Mouse (Mus musculus) macrophage (primary cell): ENCODE measurements around the gene Ece1. TPM values are rescaled to one million over a fixed set of nuclear protein-coding genes. Genes with fewer than 3 reads are reported as not detected.
A peak's percentile ranks its signal among the peaks of the same experiment; 100 is the strongest.
"Not testable (repeated sequence)": the region's sequence is repeated elsewhere in the genome, so short reads cannot be mapped to it uniquely, and the experiment has no call there.

Source experiments
- H3K27ac ChIP-seq: fragments of 350-480 bp; formaldehyde crosslinking; 2 replicates; pipeline ENCODE4 v1.9.0; 2021
- H3K36me3 ChIP-seq: fragments of 350-480 bp; formaldehyde crosslinking; 2 replicates; pipeline ENCODE4 v1.9.0; 2021; ENCODE audit errors: inconsistent target
- H3K4me3 ChIP-seq: fragments of 350-480 bp; formaldehyde crosslinking; 2 replicates; pipeline ENCODE4 v1.9.0; 2021; ENCODE audit errors: inconsistent target
- H3K79me2 ChIP-seq: fragments of 350-480 bp; formaldehyde crosslinking; 2 replicates; pipeline ENCODE4 v1.9.0; 2021; ENCODE audit errors: inconsistent target
- WGBS: methylation state at CpG from one replicate; pipeline ENCODE4 v1.1.7; 2026; ENCODE audit warnings: inconsistent platforms; ENCODE audit not compliant: missing documents; 5-methylcytosine and 5-hydroxymethylcytosine counted together
- polyA plus RNA-seq: library from polyadenylated mRNA; stranded (reverse); fragments of 250-400 nt; gene quantifications from 3 replicates; pipeline ENCODE4 v1.2.4, GENCODE M21; 2018; ENCODE audit warnings: inconsistent platforms

The Ece1 gene
- polyA plus RNA-seq, 1 experiment from 2014 or later: 31.7 TPM

DNA sequence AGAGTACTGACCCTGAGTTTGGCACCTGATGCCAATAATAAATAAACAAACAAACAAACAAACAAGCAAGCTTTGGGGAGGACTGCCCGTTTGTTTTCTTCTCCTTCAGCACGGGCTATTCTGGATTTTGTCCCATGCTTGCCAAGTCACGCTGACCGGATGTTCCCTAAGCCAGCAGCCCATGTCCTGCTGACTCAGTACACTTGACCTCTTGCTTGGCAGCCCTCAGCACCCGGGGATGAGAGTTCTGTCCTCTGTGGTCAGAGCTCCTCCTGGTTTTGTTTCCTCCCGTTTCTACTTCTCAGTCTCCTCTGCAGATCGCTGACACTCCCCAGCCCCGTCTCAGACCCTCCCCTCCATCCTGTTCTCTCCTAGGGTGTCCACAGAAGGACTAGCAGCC is 24.2 kb upstream of the Ece1 start:
- H3K27ac ChIP-seq: no peak overlapping the region
- no peaks in the 10 kb centered on the region for H3K79me2 ChIP-seq
- H3K36me3 ChIP-seq: no peaks in the 10 kb centered on the region
- no peak overlapping the region for H3K4me3 ChIP-seq
- whole genome bisulfite sequencing: 70% methylated on average over 8 of the region's 8 CpGs

DNA sequence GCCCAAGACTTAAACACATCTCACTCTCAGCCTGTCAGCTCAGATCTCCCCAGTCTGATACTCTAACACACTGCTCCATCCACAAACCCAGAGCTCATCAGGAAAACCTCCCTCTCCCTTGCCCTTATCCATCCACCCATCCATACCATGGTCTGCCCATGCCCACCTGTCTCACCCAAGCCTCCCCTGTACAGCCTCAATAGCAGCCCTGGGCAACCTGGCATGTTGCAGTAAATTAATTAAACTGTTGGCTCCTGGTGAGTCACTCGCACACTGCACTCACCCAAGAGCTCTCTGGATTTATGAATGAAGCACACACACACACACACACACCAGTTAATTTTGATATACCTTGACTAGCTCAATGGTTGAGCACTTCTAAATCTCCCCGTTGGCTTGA is 23.2 kb upstream of the Ece1 start:
- no peak overlapping the region for H3K27ac ChIP-seq
- H3K4me3 ChIP-seq: no peak overlapping the region
- 90% methylated on average over 2 of the region's 2 CpGs for WGBS
- H3K79me2 ChIP-seq: no peaks in the 10 kb centered on the region
- H3K36me3 ChIP-seq: no peaks in the 10 kb centered on the region

DNA sequence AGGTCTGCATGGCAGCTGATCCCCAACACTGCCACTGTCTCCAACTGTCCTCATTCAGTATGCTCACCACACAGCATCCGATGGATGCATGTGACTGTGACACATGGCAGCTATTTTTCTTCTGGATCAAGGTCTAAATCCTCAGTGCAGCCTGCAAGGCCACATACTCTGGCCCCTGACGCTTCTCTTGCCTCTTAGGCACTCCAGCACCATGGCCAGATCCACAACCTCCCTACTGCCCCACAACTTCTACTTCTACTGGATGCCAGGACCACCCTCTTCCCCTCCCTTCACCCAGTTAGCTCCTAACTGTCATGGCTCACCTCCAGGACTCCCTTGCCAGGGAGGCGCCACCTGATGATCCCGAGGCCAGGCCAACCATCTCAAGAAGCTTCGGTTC is 22.6 kb upstream of the Ece1 start:
- H3K4me3 ChIP-seq: no peak overlapping the region

DNA sequence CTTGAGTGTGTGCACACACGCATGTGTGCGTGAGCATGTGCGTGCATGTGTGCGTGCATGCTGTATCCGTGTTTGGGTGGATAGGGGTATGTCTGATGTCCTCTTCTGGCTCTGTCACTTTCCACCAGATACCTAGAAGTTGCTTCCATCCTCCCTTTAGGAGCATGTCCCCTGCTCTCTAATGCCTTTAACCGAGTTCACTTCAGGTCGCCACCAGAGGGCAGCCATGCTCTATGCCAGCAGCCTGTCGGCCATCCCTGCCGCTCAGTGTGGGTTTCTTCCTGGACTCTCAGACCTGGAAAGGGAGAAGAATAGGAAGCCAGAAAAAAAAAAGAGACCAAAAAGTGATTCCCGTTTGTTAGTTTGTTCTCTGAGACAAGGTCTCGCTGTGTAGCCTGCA is 17.4 kb upstream of the Ece1 start:
- no peak overlapping the region for H3K27ac ChIP-seq
- no peaks in the 10 kb centered on the region for H3K79me2 ChIP-seq
- 25% methylated on average over 11 of the region's 11 CpGs for WGBS
- H3K4me3 ChIP-seq: no peak overlapping the region
- no peaks in the 10 kb centered on the region for H3K36me3 ChIP-seq

More for the DNA sequence above, 22.6 kb upstream of the Ece1 start:
- H3K79me2 ChIP-seq: no peaks in the 10 kb centered on the region
- H3K36me3 ChIP-seq: no peaks in the 10 kb centered on the region
- 87% methylated on average over 5 of the region's 5 CpGs for WGBS
- no peak overlapping the region for H3K27ac ChIP-seq

DNA sequence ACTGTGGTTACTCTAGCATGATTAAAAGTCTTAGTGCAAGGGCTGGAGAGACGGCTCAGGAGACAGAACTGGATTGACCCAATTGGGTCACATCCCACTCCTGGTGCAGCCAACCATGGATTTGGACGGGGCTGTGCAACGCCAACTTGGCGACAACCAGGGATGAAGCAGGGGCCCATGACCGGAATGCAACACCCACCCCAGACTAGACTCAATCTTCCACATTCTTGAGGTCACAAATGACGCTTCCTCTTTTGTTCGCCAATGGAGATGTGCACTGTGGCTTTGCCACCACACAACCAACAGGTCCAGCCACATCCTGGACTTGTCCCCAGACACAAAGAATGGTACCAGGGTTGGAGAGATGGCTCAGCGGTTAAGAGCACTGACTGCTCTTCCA is 14.4 kb upstream of the Ece1 start:
- not testable (repeated sequence) for H3K36me3 ChIP-seq, H3K27ac ChIP-seq, H3K79me2 ChIP-seq, H3K4me3 ChIP-seq
- 22% methylated on average over 6 of the region's 8 CpGs for WGBS

DNA sequence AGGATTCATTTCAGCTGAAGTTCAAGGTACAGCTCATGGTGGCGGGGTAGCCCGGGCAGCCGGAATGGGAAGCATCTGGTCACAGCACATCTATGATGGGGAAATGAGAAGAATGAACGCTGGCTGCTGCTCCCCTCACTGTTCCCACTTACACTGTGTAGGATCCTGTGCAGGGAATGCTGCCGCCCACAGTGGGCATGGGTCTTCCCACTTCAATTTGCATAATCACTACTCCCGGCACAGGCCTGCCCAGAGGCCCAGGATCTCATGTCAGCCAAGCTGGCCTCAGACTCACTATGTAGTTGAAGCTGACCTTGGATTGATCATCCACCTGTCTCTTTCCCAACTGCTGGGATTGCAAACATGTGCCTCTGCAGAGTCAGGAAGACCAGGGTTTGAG is 11.9 kb upstream of the Ece1 start:
- Histone ChIP-seq H3K27ac (no peak overlapping the region), H3K79me2 (no peaks in the 10 kb centered on the region), H3K4me3 (no peak overlapping the region), H3K36me3 (no peaks in the 10 kb centered on the region)
- WGBS: 95% methylated on average over 6 of the region's 6 CpGs

DNA sequence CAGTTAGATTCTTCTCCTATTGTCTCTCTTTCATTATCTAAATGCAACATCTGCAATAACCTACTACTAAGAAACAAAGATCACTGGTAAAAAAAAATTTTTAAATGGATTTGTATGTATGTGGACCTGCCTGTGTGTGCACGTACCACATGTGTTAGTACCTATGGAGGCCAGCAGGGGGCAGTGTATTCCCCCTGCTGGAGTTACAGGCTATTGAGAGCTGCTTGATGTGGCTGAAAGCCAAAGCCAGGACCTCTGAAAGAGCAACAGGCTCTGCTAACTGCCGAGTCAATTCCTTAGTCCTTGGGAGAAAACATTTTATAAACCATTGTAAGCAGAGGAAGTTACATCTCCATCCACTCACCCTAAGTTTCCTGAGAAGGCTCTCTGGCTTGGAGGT is 10.6 kb upstream of the Ece1 start:
- no peaks in the 10 kb centered on the region for H3K79me2 ChIP-seq
- no peak overlapping the region for H3K27ac ChIP-seq
- no peaks in the 10 kb centered on the region for H3K36me3 ChIP-seq
- no peak overlapping the region for H3K4me3 ChIP-seq
- 57% methylated on average over 2 of the region's 2 CpGs for WGBS

DNA sequence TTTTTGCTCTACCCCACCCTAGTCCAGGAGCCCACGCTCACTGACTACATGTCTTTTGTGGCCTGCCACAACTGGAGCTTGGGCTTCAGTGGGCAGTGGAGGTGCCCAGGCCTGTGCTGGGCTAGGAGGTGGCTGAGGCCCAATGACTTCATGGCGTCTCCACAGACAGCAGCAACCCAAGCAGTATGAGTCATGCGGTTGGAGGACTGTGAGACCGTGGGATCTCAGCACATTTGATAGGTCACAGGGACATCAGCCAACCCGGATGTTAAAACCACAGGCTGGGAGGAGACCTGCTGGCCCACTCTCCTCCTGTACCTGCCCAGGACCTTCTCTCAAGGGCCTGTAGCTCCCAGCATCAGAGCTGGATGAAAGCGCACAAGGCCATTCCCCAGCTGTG is 8.2 kb upstream of the Ece1 start:
- no peaks in the 10 kb centered on the region for H3K36me3 ChIP-seq
- no peaks in the 10 kb centered on the region for H3K79me2 ChIP-seq
- no peak overlapping the region for H3K4me3 ChIP-seq
- 36% methylated on average over 6 of the region's 6 CpGs for WGBS
- H3K27ac ChIP-seq: no peak overlapping the region

DNA sequence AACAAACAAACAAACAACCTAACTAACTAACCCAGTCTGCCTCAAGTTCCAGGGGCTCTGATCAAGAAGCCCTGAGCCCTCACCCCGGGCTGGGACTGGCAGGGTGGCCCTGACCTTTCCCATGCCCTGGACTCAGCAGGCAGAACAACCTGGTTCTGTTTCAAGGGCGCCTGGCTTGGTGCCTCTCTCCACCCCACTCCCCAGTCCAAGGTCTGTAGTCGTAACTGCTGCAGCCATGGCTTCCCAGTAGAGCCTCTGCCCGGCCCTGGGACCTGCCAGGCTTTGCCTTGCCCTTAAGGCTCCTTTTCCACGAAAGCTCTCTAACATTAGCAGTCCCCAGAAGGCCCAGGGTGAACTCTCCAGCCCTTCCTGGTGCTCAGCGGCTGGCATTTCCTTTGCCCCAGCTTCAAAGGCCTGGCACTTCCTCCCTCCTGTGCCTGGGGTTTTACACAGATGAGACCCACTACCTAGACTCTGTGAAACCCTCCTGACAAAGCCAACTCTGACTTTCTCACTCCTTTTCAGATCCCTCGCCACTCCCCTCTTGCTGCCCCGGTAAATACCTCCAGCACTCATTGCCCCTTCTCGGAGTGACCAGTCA is 6.2 kb upstream of the Ece1 start:
- 68% methylated on average over 8 of the region's 9 CpGs for WGBS
- Histone ChIP-seq H3K36me3 (no peaks in the 10 kb centered on the region), H3K4me3 (no peak overlapping the region), H3K27ac (no peak overlapping the region), H3K79me2 (no peaks in the 10 kb centered on the region)

DNA sequence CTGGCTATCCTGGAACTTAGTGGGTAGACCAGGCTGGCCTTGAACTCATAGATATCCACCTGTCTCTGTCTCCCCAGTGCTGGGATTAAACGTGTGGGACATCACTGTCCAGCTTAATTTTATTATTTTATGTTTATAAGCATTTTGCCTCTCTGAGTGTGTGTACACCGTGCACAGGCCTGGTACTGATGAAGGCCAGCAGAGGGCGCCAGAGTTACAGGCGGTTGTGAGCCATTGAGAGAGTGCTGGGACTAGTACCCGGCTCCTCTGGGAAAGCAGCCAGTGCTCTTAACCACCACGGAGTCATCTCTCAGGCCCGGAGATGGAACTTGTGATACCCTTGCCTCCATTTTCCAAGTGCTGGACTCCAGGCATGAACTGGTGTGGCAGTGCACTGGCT is 4.9 kb upstream of the Ece1 start:
- Histone ChIP-seq H3K27ac (no peak overlapping the region), H3K4me3 (no peak overlapping the region), H3K79me2 (no peaks in the 10 kb centered on the region), H3K36me3 (no peaks in the 10 kb centered on the region)
- WGBS: 56% methylated on average over 7 of the region's 7 CpGs

DNA sequence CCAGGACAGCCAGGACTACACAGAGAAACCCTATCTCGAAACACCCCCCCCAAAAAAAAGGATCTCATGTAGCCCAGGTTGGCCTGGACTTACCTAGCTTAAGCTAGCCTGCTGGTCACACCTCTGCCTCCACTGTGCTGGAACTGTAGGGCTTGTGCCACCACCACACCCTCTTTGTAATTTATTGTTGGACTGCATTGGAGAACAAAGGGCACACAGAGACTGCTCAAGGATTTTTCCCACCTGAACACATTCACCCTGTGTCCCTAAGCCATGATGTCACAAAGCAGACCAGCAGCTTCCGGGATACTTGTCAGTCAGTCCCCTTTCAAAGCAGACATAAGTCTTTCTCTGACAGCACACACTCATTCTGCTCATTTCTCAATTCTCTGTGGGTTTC is 3.7 kb upstream of the Ece1 start:
- no peaks in the 10 kb centered on the region; the same call in 1 of the 2 replicates for H3K79me2 ChIP-seq
- 82% methylated on average over 2 of the region's 2 CpGs for WGBS
- no peak overlapping the region for H3K27ac ChIP-seq
- no peak overlapping the region for H3K4me3 ChIP-seq
- no peaks in the 10 kb centered on the region for H3K36me3 ChIP-seq

DNA sequence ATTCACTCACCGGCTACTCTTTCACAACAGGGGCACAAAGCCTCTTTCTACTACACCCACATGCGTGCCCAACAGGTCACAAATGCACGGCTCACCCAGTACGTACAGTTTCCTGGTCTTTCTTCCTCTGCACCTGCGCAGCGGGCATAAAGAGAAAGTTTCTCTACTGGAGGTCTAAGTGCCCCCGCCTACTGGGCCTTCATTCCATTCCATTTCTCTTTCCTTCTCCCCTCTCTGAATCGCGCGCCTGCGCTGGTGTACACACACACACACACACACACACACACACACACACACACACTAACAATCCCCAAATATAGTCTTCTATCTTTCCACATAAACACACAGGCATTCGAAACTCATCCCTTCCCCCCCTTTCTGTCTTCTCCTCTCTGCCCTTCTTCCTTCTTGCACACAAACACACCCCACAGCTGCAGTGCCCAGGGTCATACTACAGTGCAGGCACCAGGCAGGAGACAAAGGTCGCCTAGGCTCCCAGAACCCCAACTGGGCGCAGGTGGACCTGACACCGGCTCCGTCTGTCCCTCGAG is 501 bp upstream of the Ece1 start:
- Histone ChIP-seq H3K27ac (no peak overlapping the region), H3K36me3 (no peaks in the 10 kb centered on the region), H3K4me3 (peak overlapping the region; percentile 51), H3K79me2 (no peaks in the 10 kb centered on the region; the same call in 1 of the 2 replicates)
- WGBS: 5% methylated on average over 17 of the region's 17 CpGs

DNA sequence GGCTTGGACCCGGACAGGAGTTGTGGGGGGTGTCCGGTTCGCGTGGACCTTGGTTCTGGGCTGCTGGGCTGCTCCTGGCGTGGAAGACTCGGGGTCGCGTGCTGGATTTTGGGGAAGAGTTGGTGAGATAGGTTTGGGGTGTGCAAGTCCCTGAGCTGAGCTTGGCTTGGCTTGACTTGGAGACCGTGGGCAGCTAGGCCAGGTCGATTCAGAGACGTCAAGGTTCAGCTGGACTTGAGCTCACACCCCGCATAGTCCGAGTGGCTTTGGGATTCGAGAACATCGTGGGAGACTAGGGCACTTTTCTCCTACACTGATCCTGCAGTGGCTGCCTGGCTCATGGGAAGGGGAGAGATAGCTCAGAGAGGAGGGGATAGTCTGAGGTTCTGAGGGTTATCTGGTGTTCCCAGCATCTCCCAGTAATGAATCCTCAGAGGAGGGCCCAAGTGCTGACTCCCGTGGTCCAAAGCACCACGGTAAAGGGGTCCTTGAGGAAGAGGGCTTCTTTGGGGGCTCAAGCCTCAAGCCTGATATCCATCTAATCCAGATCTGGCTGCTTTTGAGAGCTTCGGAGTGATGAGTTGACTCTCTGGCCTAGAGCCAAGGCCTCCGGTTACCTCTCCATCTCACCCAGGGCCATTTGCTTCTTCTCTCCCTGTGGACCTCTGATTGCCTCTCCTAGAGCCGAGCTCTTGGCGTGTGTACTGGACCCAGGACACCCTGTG is 641 bp downstream of the Ece1 start:
- H3K36me3 ChIP-seq: no peaks in the 10 kb centered on the region
- no peak overlapping the region for H3K27ac ChIP-seq
- no peaks in the 10 kb centered on the region; the same call in 1 of the 2 replicates for H3K79me2 ChIP-seq
- peak overlapping the region; percentile 39 for H3K4me3 ChIP-seq
- whole genome bisulfite sequencing: 25% methylated on average over 21 of the region's 21 CpGs

DNA sequence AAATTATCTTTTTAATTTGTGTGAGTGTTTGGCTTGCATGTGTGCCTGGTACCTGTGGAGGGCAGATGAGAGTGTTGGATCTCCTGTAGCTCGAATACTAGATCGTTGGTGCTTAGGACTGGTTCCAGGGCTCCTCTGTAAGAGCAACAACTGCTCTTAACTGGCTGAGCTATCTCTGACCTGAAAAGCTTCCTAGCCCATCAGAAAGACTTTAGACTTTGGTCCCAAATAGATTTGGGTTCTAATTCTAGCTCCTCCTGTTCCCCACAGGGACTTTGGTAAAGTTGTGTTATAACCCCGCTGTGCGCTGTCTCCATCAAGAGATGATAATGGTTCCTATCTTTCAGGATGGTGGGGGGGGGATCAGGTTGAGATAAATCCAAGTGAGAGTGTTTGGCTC is 2.0 kb downstream of the Ece1 start:
- WGBS: 100% methylated on average over 4 of the region's 4 CpGs
- no peaks in the 10 kb centered on the region for H3K36me3 ChIP-seq
- no peaks in the 10 kb centered on the region; the same call in 1 of the 2 replicates for H3K79me2 ChIP-seq
- no peak overlapping the region for H3K27ac ChIP-seq
- H3K4me3 ChIP-seq: no peak overlapping the region

DNA sequence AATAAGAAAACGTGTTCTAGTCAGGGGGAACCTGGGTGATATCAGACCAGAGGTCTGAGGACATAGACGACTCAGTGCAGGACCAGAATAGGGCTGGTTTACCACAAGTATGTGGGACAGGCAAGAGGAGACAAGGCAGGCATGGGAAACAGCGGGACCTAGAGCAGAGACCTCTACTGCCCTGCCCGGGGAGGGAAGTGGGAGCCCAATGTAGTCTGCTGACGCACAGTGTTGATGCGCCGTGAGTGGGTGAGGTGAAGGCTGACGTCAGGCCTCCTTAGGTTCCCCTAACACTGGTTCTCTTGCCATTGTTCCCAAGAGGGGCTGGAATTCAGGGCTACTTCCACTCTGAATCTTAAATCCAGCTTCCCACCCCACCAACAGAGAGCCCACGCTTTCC is 2.7 kb downstream of the Ece1 start:
- WGBS: 58% methylated on average over 8 of the region's 9 CpGs
- H3K27ac ChIP-seq: no peak overlapping the region
- H3K36me3 ChIP-seq: no peaks in the 10 kb centered on the region
- no peak overlapping the region for H3K4me3 ChIP-seq
- no peaks in the 10 kb centered on the region; the same call in 1 of the 2 replicates for H3K79me2 ChIP-seq
